Mouse (Mus musculus): ENCODE data around the gene Epb41l4b. TPM values are rescaled to one million over a fixed set of nuclear protein-coding genes. Genes with fewer than 3 reads are reported as not detected.

Gene Epb41l4b
- polyA plus RNA-seq, 1 experiment from 2014 or later: 47.7 TPM

GRCm38 (mm10) chr4:57021288-57021687 is 121.9 kb downstream of the Epb41l4b start:
- no peak overlapping the region for H3K27ac ChIP-seq (ENCODE audit: low read depth, low read length)
- no peaks in the 10 kb centered on the region for H3K4me1 ChIP-seq (replicated peaks; ENCODE audit: control insufficient read depth, insufficient read depth, low read length)
- 94% methylated on average over 3 of the region's 3 CpGs for WGBS
- H3K27me3 ChIP-seq (replicated peaks; ENCODE audit: control insufficient read depth, insufficient read depth, low read length): no peaks in the 10 kb centered on the region
- H3K36me3 ChIP-seq (ENCODE audit: control insufficient read depth, insufficient read depth): no peaks in the 10 kb centered on the region
- H3K4me3 ChIP-seq (ENCODE audit: low read depth, low read length): no peak overlapping the region
- no peaks in the 10 kb centered on the region for H3K9me3 ChIP-seq (ENCODE audit: control insufficient read depth)
- no peak for ATAC-seq
- peak; percentile 37 for TF ChIP-seq CTCF (IDR thresholded peaks at IDR 0.05; ENCODE audit: low read depth)
- H3K9ac ChIP-seq (ENCODE audit: low read depth, low read length): no peak overlapping the region
- no peak overlapping the region for H3K4me2 ChIP-seq (replicated peaks; ENCODE audit: low read depth)

- no peak; the same call in 1 of the 2 replicates for ATAC-seq
- H3K4me3 ChIP-seq (ENCODE audit: low read depth, low read length): no peak overlapping the region
- 19% methylated on average over 5 of the region's 5 CpGs for WGBS
- H3K4me2 ChIP-seq (replicated peaks; ENCODE audit: low read depth): no peak overlapping the region
- H3K9me3 ChIP-seq (ENCODE audit: control insufficient read depth): no peaks in the 10 kb centered on the region
- no peaks in the 10 kb centered on the region for H3K27me3 ChIP-seq (replicated peaks; ENCODE audit: control insufficient read depth, insufficient read depth, low read length)
- no peaks in the 10 kb centered on the region for H3K4me1 ChIP-seq (replicated peaks; ENCODE audit: control insufficient read depth, insufficient read depth, low read length)
- H3K9ac ChIP-seq (ENCODE audit: low read depth, low read length): no peak overlapping the region
- no peaks in the 10 kb centered on the region for H3K36me3 ChIP-seq (ENCODE audit: control insufficient read depth, insufficient read depth)
- TF ChIP-seq CTCF (IDR thresholded peaks at IDR 0.05; ENCODE audit: low read depth): peak; percentile 91
- H3K27ac ChIP-seq (ENCODE audit: low read depth, low read length): no peak overlapping the region
Observed at GRCm38 (mm10) chr4:57017229-57017628, 126.0 kb downstream of the Epb41l4b start.

- H3K27ac ChIP-seq (ENCODE audit: low read depth, low read length): no peak overlapping the region
- no peak overlapping the region for H3K4me2 ChIP-seq (replicated peaks; ENCODE audit: low read depth)
- no peak for TF ChIP-seq CTCF (IDR thresholded peaks at IDR 0.05; ENCODE audit: low read depth)
- no peaks in the 10 kb centered on the region for H3K36me3 ChIP-seq (ENCODE audit: control insufficient read depth, insufficient read depth)
- no peak for ATAC-seq
- no peak overlapping the region for H3K4me3 ChIP-seq (ENCODE audit: low read depth, low read length)
- no peaks in the 10 kb centered on the region for H3K4me1 ChIP-seq (replicated peaks; ENCODE audit: control insufficient read depth, insufficient read depth, low read length)
- no peaks in the 10 kb centered on the region for H3K9me3 ChIP-seq (ENCODE audit: control insufficient read depth)
- WGBS: 56% methylated on average over 18 of the region's 18 CpGs
- H3K9ac ChIP-seq (ENCODE audit: low read depth, low read length): no peak overlapping the region
- no peaks in the 10 kb centered on the region for H3K27me3 ChIP-seq (replicated peaks; ENCODE audit: control insufficient read depth, insufficient read depth, low read length)
Observed at GRCm38 (mm10) chr4:57016366-57017171, 126.7 kb downstream of the Epb41l4b start.

GRCm38 (mm10) chr4:57015032-57015431 is 128.2 kb downstream of the Epb41l4b start:
- no peak overlapping the region for H3K4me2 ChIP-seq (replicated peaks; ENCODE audit: low read depth)
- H3K9ac ChIP-seq (ENCODE audit: low read depth, low read length): no peak overlapping the region
- H3K4me3 ChIP-seq (ENCODE audit: low read depth, low read length): no peak overlapping the region
- H3K27ac ChIP-seq (ENCODE audit: low read depth, low read length): no peak overlapping the region
- WGBS: 87% methylated on average over 5 of the region's 5 CpGs
- no peak for ATAC-seq
- TF ChIP-seq CTCF (IDR thresholded peaks at IDR 0.05; ENCODE audit: low read depth): no peak
- H3K36me3 ChIP-seq (ENCODE audit: control insufficient read depth, insufficient read depth): no peaks in the 10 kb centered on the region
- H3K9me3 ChIP-seq (ENCODE audit: control insufficient read depth): no peaks in the 10 kb centered on the region
- H3K27me3 ChIP-seq (replicated peaks; ENCODE audit: control insufficient read depth, insufficient read depth, low read length): no peaks in the 10 kb centered on the region
- H3K4me1 ChIP-seq (replicated peaks; ENCODE audit: control insufficient read depth, insufficient read depth, low read length): no peaks in the 10 kb centered on the region

GRCm38 (mm10) chr4:57011454-57012046 is 131.7 kb downstream of the Epb41l4b start:
- H3K4me1 ChIP-seq (replicated peaks; ENCODE audit: control insufficient read depth, insufficient read depth, low read length): no peaks in the 10 kb centered on the region
- no peak overlapping the region for H3K4me2 ChIP-seq (replicated peaks; ENCODE audit: low read depth)
- H3K27ac ChIP-seq (ENCODE audit: low read depth, low read length): no peak overlapping the region
- no peak overlapping the region for H3K9ac ChIP-seq (ENCODE audit: low read depth, low read length)
- ATAC-seq: no peak
- H3K36me3 ChIP-seq (ENCODE audit: control insufficient read depth, insufficient read depth): no peaks in the 10 kb centered on the region
- H3K4me3 ChIP-seq (ENCODE audit: low read depth, low read length): no peak overlapping the region
- no peaks in the 10 kb centered on the region for H3K9me3 ChIP-seq (ENCODE audit: control insufficient read depth)
- 60% methylated on average over 8 of the region's 8 CpGs for whole genome bisulfite sequencing
- TF ChIP-seq CTCF (IDR thresholded peaks at IDR 0.05; ENCODE audit: low read depth): no peak
- no peaks in the 10 kb centered on the region for H3K27me3 ChIP-seq (replicated peaks; ENCODE audit: control insufficient read depth, insufficient read depth, low read length)

GRCm38 (mm10) chr4:57010919-57011318 is 132.3 kb downstream of the Epb41l4b start:
- no peak for TF ChIP-seq CTCF (IDR thresholded peaks at IDR 0.05; ENCODE audit: low read depth)
- Histone ChIP-seq H3K27me3 (replicated peaks; ENCODE audit: control insufficient read depth, insufficient read depth, low read length) (no peaks in the 10 kb centered on the region), H3K36me3 (ENCODE audit: control insufficient read depth, insufficient read depth) (no peaks in the 10 kb centered on the region), H3K27ac (ENCODE audit: low read depth, low read length) (no peak overlapping the region), H3K4me2 (replicated peaks; ENCODE audit: low read depth) (no peak overlapping the region), H3K4me1 (replicated peaks; ENCODE audit: control insufficient read depth, insufficient read depth, low read length) (no peaks in the 10 kb centered on the region), H3K9ac (ENCODE audit: low read depth, low read length) (no peak overlapping the region), H3K4me3 (ENCODE audit: low read depth, low read length) (no peak overlapping the region), H3K9me3 (ENCODE audit: control insufficient read depth) (no peaks in the 10 kb centered on the region)
- WGBS: 9% methylated on average over 6 of the region's 6 CpGs
- ATAC-seq: no peak

Data from intestine, postnatal 0 days (tissue).